Mouse (Mus musculus): ENCODE data around the gene Chchd6. TPM values are rescaled to one million over a fixed set of nuclear protein-coding genes. Genes with fewer than 3 reads are reported as not detected.

Gene Chchd6
- polyA plus RNA-seq, 1 experiment: 154 TPM

DNA sequence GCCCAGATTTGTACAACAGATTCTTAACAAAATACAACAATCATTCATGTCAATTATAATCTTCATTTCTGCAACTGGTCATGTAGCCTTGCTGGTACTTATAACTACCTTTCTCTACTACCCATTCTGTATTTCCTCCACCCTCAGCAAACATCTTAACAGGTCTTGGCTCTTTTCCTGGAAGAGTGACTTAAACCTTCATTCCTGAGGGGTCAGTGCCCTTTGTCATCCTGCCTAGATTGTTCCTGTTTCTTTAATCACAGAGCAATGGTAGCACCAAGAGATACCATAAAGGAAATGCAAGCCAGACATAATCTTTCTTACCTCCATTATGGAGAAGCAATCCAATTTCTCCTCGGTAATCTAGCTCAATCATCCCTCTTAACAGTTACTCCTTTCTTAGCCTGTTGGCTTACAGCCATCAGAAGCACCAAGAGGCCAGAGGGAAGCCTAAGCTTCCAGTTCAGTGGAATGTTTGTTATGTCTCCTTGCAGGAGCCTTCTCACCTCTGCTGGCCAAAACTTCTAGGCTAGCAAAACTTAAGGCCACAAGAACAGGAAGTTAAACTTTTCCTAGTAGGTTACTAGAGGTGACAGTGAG, 59.7 kb downstream of the Chchd6 start:
- no peak for DNase-seq (ENCODE audit: extremely low spot score in 1 of 2, low spot score in 1 of 2)

DNA sequence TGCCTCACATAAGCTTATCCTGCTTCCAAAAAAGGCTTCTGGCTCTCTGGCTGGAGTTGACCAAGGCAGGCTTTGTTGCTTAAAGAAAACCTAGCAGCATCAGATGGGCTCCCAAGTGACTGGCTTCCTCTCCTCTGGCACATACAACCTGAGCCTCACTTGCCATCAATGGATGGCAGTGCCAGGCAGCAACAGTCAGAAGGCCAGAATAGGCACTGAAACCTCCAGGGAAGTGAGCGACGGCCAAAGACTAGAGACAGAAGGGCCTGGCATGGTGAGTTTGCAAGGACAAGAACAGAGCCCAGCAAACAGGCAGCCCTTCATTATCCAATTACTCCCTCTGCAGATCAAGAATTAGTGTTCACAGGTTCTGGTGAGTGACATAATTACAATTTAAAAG, 70.7 kb downstream of the Chchd6 start:
- DNase-seq (ENCODE audit: extremely low spot score in 1 of 2, low spot score in 1 of 2): no peak

DNA sequence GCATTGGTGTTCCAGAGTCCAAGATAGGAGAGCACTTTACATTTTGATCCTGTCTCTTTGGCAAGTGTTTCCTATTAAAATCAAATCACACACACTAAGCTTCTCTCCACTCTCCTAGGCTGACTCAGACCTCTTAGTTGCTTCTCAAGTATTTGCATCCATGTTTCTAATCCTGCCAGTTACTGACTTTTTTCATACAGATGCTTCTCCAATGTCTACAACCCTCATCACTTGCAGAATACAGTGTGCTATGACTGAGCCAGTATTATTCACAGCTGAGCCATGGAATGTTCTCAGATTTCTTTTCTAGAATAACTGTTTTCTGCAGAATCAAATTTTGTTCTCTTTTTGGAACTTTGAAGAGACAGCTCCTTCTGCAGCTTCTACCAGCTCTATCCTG, 85.3 kb downstream of the Chchd6 start:
- no peak for DNase-seq (ENCODE audit: extremely low spot score in 1 of 2, low spot score in 1 of 2)

DNA sequence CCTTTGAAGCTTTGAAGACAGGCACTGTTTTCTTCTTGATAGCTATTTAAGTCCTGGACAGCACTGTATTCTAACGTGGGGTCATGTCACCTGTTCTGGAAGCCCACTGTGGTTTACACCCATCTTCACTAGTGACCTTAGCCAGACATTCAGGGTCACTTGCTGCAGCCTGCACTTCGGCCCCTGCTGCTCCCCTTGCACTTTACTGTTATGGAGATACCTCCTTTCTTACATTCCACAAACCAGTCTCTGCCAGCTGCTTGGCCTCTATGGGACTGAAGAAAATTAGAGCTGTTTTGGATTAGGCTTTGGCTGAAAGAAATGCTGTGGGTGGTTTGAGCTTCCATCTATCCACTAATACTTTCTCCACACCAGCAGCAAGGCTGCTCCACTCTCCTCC, 86.7 kb downstream of the Chchd6 start:
- DNase-seq (ENCODE audit: extremely low spot score in 1 of 2, low spot score in 1 of 2): no peak

DNA sequence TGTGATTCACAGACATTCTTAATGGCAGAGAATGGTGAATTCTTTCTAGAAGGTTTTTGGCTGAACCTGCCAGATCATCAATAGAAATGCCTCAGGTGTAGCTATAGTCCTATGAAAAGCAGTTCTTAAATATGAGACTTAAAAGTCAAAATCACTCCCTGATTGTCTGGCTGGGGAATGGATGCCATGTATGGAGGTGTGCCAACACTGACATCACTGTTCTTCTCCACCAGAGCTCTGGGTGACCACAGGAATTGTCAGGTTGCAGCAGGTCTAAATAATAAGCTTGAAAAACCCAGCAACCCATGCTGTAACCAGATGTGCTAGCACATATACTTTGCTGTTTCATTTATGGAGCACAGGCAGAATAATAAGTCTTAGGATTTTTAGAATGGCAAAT, 87.2 kb downstream of the Chchd6 start:
- DNase-seq (ENCODE audit: extremely low spot score in 1 of 2, low spot score in 1 of 2): no peak

DNA sequence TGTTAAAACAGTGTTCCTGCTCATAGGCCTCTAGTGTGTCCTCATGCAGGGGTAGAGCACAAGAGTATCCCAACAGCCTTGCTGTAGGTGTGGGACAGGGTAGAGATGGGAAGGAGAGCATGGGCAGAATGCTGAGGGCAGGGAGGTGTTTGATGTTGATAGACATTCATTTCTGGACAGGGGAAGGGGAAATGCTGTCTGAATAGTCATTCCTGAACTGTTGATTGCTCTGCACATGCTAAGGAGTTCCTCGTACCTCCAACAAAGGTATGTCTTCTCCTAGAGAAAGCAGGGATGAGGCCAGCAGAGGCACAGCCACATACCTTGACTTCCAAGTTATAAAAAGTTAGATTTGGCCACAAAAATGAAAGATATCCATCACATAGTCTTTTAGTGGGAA, 95.5 kb downstream of the Chchd6 start:
- no peak for DNase-seq (ENCODE audit: extremely low spot score in 1 of 2, low spot score in 1 of 2)

DNA sequence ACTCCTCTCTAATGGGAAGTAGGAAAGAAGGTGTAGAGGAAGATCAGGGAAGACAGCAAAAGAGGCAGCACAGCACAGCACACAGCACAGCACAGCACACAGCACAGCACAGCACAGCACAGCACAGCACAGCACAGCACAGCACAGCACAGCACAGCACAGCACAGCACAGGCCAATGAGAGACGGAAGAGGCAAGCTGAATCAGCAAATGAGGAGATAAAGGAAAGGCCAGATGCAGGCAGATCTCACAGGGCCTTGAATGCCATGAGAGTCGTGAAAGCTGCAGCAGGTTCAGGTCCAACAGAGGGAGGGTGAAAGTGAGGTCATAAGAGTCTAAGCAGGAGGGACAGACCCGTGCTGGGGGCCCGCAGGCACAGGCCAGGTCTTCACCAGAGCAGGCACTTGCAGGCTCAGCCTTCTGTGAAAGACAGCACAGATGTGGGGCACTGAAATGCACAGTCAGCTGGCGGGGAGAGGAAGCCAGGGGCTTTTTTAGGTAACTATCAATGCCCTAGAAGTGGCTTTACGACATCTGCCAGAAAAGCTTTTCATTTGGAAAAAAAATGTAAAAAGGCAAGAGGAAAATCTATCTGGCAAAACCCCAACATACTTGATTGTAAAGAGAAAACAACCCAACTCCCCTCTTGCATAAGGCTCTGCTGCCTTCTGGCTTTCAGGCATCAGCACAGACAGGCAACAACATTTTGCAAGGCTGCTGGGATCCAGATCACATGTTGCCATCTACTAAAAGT, 96.5 kb downstream of the Chchd6 start:
- peak; percentile 32 to 69 for DNase-seq (ENCODE audit: extremely low spot score in 1 of 2, low spot score in 1 of 2)

DNA sequence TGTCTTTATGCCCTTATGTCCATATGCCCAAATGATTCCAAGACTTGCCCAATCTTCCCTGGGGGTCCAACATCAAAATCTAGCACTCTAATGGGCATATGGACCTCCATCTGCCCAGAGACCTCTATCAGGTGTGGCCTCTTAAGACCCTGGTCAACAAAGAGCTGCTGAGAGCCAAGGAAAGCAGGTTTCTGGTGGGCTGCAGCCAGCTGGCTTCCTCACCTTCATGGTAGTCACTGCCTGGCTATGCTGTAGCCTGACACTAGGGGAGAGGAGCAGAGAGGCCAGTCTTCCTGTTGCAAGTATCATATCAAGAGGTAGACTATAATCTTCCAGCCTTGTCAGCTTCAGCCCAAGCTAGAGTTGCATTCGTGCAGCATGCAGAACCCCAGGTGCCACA, 98.5 kb downstream of the Chchd6 start:
- no peak for DNase-seq (ENCODE audit: extremely low spot score in 1 of 2, low spot score in 1 of 2)

DNA sequence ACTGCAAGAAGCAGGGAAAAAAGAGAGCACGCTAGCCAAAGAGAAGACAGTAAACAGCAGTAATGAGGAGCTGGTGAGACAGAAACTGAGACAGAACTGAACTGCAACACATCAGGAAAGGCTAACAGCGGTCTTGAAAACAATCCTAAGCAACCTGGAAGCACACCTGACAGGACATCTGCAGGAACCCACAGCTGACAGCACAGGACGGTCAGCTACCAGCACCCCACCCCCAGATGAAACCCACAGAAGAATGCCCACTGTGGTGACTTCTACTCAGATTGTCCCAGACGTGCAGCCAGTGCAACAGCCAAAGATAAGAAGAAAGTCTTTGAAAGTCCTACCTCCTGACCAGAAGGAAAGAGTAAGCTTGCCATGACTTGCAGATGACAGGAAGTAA, 103.1 kb downstream of the Chchd6 start:
- DNase-seq (ENCODE audit: extremely low spot score in 1 of 2, low spot score in 1 of 2): no peak

DNA sequence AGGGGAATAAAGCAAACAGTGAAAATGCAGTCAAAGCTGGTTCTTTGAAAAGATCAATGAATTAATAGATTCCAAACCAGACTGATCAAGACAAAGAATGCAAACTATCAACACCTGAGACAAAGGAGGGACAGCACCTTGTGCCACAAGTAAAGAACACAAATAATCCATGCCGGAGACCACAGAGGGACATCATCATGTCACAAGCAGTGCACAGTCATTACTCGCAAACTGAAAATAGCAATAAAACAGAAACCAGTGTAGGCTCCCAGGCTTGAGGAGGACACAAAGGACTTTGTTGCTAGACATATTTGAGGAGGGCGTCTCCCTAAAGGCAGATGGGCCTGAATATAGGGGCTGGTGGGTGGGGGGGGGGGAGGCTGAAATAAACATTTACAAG, 105.1 kb downstream of the Chchd6 start:
- DNase-seq (ENCODE audit: extremely low spot score in 1 of 2, low spot score in 1 of 2): no peak

DNA sequence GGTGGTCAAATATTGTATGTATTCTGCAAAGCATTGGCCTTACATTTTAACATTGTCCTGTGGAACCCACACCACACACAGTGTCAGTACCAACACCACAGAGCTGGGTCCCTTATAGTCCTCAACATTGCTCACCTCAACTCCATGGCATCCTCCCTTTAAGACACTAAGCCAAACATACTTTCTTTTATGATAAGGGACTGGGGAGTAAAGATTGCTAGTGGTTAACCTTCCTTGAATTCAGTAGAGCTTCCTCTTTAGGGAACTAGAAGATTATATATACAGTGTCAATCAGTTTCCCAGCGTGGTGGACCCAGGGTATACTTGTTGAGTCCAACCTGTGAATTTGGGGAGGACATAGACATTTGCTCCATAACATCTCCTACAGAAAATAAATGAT, 105.9 kb downstream of the Chchd6 start:
- no peak for DNase-seq (ENCODE audit: extremely low spot score in 1 of 2, low spot score in 1 of 2)

DNA sequence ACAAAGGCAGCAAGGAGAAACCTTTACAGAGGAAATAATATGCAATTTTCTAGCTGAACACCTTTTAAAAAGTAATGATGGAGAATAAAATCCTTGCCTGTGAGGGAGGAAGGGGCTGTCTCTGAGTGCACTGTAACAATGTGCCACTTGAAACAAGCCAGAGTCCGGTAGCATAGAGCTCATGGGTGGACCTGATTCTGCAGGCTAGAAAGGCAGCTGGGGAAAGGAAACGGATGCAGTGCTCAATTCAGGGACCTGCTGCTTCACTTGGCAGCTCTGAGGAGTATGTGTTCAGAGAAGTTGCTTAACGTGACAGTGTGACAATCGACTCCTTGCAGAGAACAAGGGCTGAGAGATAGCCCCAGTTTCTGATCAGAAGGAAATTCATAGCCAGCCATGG, 109.4 kb downstream of the Chchd6 start:
- no peak for DNase-seq (ENCODE audit: extremely low spot score in 1 of 2, low spot score in 1 of 2)

DNA sequence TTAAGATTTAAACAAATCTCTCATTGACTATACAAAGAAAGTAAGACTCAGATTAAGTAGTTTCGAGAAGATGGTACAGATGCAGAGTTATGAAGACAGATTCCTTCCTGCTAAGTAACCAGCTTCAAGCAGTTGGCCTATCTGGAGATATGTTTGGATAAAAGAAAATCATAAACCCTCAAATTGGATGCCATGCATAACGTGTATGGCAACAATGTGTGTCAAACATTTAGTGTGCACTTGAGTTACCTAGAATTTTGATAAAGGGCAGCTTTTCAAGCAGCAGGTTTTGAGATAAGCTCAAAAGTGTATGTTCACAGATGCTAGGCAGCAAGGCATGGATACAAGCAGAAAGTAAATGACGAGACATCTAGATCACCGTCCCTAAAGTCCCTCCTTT, 114.3 kb downstream of the Chchd6 start:
- no peak for DNase-seq (ENCODE audit: extremely low spot score in 1 of 2, low spot score in 1 of 2)

DNA sequence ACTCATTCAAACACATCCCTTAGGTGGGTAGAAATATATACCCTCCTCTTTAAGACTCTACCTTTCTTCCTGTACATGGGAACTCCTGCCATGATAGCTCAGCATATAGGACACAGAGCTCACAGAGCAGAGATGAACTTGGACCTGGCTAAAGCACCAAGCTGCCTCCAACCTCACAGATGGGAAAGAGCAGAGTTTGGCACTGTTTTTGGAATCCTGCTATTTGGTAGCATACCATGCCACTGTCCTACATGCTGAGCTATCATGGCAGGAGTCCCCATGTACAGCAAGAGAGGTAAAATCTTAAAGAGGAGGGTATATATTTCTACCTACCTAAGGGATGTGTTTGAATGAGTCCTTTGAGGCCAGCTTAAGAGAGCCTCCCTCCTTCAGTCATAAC, 127.5 kb downstream of the Chchd6 start:
- DNase-seq (ENCODE audit: extremely low spot score in 1 of 2, low spot score in 1 of 2): no peak

DNA sequence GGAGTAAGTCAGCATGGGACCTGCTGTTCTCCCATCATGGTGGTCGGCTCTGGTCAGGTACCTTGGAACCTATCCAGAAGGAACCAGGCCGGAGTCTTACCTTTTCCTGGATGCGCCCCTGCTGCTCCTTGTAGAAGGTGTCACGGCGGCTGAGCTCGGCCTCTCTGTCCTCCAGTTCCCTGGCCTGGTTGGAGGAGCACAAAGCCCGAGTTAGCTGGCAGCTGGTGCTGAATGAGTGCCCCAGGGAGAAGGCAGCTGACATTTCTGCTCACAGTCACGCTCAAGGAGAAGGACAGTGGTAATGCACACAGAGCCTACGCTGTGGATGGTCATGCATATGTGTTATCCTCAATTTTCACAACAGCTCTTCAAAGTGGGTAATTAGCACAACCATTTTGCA, 128.2 kb downstream of the Chchd6 start:
- DNase-seq (ENCODE audit: extremely low spot score in 1 of 2, low spot score in 1 of 2): no peak

DNA sequence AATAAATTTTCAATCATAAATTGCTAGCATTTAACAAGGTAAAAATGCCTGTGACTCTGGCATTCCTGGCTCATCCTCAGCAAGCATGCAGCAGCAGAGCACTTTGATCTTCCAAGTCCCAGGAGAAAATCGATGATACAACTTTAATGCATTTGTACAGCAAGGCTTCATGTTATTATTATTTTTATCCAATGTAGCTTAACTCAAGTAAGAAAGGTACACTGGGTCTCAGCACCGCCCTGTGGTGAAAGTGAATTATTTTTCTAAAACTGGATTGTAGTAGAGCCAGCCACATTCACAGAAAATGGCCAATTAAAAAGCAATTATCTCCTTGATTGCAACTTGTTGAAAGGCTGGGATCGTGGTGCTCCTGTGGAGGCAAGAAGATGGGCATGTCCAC, 128.6 kb downstream of the Chchd6 start:
- no peak for DNase-seq (ENCODE audit: extremely low spot score in 1 of 2, low spot score in 1 of 2)

DNA sequence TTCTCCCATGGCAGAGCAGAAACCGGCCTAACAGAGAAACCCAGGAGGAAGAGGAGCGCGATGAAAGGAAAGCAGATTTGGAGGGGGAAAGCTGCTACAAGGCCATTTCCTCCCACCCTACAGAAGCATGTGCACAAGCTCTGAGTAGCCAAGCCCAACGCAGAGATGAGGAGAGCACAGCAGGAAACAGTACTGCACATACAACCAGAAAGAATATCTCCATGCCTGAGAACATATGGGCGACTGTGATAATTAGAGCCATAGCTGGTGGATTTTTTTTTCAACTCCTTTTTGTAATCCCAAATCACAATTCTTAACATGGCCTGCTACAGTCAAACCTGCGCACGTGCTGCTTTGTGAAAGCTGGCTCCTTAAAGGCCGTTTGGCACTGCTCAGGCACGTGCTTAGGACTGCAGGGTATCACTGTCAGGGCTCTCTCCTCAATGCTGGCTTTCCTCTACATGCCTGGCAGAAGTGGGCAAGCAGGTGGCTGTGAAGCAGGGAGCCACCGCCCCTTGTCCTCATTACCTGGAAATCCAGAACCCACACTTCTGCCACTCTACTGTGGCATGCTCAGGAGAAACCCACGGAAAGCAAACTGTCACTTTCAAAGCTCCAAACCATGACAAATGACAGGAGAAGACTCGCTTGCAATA, 129.3 kb downstream of the Chchd6 start:
- no peak for DNase-seq (ENCODE audit: extremely low spot score in 1 of 2, low spot score in 1 of 2)

DNA sequence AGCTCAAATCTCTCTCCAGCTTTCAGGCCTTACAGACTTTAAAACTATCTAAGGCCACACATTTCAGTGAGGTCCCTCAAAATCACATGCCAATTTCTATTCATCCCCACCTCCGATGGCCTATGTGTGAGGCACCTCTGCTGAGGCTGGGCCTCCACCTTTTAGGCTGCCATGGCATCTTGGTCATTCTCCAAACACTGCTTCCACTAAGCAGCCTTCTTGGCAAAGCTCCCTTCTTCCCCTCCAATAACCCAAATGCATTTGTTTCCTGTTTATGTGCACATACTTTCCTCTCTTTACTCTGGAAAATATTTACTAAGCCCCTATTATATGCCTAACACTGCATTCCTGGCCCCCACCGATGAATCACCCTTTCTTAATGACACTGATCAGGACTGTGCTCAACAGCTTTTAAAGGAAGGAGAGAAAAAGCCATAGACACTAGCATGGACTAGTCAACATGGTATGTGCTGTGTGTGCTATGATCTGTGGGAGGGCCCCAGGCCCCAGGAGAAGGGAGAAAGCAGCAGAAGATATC, 133.2 kb downstream of the Chchd6 start:
- DNase-seq (ENCODE audit: extremely low spot score in 1 of 2, low spot score in 1 of 2): no peak

DNA sequence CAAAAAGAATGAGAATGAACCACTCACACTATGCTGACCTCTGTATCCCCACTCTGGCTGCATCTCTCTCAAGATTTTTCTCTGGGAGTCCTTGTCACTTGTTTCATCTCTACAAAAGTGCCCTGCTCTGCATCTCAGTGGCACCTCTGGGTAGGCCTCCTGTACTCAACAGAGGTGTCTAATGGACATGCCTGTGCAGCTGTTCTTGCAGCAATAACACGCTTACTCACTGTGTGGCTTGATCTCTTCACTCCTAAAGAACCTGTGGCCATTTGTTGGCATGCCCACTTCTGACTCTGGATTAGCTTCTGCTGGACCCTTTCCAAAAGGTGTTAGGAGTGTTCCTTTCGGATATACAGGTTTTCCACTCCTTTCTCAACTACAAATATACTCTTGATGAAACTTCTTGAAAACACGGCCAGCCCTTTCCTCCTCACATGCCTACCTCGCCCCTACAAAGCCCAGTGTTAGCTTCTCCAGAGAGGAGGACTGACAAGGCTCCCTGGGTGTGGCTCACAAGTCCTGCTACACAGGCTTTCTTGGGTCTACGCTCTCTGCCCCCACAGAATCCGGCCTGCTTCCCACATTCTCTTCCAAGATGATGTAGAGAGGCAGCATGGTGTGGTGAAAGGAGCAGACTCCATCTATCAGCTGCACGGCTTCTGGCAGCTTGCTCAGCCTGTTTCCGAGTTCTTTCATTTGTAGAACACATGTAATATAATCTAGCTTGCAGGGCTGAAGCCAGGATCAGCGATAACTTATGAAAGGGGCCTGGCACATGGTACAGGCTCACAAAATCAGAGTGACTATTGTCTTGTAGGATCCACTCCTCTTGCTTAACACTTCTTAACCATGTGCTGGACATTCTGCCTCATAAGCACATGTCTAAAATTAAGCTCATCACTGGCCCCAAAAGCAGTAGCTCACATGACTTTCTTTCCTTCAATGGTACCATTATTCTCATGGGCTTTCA, 133.9 kb downstream of the Chchd6 start:
- no peak for DNase-seq (ENCODE audit: extremely low spot score in 1 of 2, low spot score in 1 of 2)

DNA sequence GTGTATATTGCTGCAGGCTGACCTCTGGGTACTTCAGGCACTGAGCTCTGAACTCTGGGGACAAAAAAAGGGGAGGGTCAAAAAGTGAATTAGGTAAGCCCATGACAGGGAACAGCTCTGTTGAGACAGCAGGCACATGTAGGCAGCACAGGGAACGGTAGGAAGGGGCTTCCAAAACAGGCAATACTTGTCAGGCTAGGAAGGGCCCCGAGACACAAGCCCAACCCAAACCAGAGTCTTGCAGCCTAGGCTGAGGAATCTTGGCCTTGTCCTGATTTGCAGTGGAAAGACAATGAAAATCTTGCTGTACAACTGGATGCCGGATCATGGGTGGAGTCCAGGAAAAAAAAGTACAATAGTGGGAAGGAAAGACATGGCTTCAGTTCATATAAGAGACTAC, 135.8 kb downstream of the Chchd6 start:
- DNase-seq (ENCODE audit: extremely low spot score in 1 of 2, low spot score in 1 of 2): no peak

DNA sequence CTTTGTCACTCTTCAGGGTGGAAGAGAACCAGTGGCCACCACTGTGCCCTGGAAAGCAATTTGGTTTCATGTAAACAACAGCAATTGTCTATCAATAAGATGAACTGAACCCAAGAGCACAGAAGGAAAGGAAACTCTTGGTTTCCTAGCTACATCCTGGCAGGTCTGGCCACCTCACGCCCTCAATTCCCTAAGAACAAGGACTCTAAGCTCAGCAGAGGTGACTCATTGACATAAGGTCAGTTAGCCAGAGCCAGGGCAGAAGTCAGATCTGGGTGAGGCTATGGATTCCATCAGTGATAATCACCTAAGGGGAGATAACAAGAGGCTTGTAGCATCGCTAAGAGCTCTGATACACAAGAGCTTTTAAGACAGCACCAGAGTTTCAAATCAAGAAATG, 137.9 kb downstream of the Chchd6 start:
- no peak for DNase-seq (ENCODE audit: extremely low spot score in 1 of 2, low spot score in 1 of 2)
